Mouse (Mus musculus) cerebellum, adult 8-10 months (tissue): ENCODE measurements around the gene Tifa.
"Not testable (repeated sequence)": the region's sequence is repeated elsewhere in the genome, so short reads cannot be mapped to it uniquely, and the experiment has no call there.

Experiments used
- DNase-seq: peaks from one replicate; pipeline ENCODE4 v3.0.0; 2022

The Tifa gene

DNA sequence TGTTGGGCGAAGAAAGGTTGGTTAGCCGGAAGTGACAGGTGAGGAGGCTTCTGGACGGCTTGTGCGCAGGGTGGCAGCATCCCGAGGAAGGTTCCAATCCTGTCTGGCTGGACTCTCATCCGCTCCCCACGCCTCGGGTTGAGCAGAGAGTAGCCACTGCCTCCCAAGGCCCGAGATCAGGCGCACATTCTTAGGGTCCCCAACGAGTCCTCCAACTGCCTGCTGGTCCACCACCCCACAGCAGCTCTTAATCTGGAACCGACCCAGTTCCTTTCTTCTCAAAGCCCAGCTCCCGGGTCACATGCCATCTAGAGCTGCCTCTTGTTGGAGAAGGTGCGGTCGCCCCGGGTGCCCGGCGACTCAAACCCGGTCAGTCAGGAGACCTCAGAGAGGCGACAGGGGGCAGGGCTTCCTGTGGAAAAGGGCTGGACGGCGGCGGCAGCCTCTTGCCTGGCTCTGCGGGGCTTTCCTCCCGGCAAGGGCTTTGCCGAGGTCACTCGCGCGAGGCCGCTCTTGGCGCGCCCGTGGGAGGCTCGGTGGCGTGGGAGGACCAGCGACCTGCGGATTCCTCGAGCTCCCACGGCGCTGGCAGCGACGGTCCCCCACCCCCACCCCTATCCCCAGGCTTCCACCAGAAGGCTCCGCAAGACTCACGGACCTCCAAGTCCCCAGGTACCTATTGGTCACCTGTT lies at the start of gene Tifa:
Tifa (plus strand) TSS at position 306 of the 692 bp plus-strand sequence.
- DNase-seq: peak; percentile 36

DNA sequence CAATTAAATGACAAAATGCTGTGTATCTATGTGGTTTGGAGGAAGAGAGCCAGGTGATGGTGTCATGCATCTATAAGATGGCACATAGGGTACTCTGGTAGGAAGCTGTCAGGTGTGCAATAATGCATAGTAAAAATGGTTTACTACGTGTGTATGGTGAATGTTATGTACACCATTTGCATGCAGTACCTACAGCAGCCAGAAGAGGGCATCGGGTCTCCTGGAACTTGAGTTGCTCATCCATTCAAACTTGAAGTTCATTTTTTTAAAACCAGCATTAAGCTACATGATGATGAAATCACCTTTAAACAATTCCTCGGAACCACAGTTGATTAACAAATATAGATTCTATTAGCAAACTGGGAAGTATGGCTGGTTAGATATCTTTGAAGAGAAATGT lies 48.1 kb upstream of the Tifa start:
- no peak for DNase-seq

DNA sequence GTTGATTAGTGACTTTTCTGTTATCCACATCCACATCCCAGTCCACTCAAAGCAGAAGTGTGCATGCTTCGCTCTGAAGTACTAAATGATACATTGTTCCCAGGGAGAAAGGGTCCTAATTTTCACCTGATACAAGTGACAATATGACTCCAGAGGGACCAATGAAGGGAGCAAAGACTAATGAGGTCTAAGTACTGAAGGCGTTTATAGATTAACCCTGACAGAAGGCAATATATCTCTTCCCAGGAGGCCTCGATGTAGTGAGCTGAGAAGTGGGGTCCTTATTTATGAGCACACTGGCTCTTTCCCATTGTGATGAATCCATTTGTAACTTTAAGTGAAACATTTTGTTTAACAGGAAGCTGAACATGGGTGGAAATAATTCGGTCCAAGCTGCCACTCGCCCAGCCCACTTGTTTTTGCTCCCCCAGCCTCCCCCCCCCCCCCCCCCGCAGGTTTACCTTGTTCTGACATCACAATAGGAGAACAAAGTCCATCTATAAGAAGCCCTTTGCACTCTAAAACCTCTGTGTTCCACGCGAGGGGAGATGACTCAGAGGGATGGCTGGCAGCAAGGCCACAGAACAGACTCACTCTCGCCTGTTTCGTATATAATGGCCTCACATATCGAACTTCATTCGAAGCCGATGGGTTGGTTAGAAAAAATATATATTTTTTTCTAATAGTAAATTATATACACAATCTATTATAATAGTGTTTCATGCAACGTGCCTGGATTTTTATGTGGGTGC lies 45.8 kb upstream of the Tifa start:
- no peak for DNase-seq

DNA sequence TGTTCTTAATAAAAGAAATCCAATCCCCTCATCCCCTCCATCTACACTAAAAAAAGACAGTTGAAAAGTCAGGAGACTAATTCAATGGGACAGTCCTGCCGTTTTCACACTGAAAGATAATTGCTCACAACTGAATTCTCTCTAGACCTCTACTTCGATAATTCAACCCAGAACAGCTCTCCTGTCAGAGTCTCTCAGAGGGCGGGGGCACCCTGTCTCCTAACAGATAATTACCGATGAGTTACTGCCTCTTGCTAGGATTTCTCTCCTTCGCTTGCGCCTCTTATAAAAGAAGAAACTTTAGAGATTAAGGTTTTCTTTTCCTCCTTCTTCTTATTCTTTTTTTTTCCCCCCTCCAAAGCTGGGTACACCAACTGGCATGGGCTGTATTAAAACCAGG lies 44.1 kb upstream of the Tifa start:
- no peak for DNase-seq

DNA sequence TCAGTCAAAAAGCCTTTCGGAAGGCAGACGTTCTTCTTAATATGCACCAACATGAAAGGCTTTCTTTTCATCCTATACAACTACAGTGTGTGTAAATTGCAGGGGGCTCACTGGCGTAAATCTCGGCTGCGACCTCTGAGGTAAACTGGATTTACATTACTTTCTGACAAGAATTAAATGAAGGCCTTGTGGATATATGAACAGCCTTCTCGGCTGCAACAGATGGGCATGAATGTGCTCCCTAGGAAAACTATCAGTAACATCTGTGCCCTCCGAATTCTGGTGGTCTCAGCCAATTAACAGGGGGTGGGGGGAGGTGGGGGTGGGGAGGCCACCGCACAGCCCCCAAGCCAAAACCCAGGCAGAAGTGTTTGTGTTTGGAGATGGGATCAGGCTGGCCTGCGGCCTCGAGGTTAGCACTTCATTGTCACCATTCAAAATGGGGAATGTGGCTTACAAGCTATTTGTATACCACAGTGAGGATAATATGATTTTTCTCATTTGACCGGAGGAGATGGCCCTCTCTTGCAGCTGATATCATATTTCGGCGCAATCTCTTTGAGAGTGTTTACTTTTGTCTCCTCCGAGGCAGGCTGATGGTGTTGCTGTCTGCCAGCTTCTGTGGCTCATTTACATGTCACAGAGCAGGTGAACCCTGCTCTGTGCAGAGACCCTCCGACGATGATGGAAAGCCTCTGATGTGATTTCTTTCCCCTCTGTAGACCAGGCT lies 43.5 kb upstream of the Tifa start:
- no peak for DNase-seq

DNA sequence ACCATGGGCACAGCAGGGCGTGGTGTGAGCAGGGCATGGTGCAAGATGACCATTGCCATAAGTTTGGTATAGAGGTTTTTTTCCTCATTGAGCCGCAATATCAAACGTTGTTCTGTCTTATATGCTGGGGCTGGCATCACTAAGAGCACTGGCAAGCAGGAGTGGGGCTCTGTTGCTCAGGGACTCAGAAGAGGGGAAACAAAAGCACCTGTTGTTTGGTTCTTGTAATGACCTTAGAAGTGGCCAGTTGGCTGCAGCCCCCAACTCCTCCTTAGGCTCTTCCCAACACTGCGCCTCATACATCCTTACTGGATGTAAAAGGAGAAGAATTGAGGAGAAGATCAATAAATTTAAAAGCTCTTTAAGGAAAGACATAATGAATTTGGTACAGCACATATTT lies 41.0 kb upstream of the Tifa start:
- no peak for DNase-seq

DNA sequence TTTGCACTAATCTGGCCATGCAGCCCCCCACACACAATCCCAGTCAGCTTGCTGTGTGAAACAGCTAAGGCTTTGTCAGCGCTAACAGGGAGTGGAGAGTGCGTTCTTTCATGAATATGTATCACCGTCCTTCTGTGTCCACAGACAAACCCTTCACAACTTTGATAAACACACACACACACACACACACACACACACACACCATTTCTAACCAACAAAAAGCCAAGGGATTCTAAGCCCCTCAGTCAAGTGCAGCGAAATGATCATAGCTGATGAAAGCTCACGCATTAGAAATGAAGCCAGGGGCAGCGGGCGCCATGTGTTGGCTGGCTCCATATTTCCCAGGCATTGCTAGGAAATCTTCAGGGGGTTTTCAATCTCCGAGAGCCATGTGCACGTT lies 40.3 kb upstream of the Tifa start:
- DNase-seq: no peak

DNA sequence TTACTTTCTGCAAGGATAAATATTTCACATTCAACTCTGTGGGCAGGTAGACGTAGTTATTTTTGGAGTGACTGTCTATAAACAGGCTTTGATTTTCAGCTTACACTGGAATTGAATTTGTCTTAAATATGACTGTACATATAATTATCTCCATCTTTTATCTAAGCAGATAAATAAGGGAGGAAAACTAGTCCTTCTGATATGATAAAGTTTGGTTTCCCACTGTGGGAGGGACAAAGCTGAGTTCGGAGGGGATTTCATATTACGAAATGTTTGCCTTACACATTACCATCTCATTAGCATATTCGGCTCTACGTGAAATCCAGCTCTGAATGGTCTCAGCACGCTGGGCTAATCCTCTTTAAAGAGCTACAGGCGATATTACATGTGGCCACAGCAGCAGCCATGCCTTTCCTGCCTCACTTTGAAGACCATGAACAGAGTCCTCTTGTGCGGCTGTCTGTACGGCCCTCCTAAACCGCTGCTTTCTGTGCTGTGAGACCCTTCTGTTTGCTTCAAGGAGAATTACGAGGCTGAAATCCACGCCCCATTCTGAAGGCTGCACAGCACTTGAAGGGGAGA lies 39.5 kb upstream of the Tifa start:
- DNase-seq: no peak

DNA sequence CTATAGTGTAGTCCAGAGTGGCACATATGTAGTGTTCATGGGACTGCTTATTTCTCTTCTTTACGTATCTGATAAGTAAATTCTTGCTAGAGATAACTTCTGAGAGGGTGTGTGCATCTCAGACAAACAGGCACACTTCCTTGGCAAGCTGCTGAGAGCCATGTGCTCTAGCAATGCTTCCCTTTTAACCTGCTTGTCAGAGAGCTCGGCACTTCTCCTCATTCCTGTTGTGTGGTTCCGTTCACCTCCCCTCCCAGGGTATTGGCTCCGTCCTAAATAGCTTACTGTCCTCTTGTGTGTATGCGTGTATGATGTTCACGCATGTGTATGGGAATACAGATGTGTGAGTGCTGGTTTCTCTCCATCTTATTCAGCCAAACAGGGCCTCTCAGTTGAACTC lies 33.1 kb upstream of the Tifa start:
- DNase-seq: no peak

DNA sequence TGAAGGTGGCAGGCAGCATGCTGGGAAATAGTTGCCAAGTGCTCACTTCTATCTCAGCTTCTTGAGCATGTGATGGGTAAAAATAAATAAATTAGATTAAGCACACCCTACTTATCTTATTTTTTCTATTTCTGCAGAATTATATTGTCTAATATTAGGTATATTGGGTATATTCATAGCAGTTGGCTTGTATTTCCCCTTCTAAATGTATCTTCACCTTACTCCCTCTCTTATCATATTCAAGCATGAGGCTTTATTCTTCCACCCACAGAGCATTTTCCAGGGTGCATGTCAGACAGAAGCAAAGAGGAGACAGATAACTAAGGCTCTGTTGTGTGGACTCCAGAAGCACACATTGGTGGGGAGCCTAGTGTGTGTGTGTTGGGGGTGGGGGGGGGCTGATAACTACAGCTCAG lies 31.7 kb upstream of the Tifa start:
- DNase-seq: no peak

DNA sequence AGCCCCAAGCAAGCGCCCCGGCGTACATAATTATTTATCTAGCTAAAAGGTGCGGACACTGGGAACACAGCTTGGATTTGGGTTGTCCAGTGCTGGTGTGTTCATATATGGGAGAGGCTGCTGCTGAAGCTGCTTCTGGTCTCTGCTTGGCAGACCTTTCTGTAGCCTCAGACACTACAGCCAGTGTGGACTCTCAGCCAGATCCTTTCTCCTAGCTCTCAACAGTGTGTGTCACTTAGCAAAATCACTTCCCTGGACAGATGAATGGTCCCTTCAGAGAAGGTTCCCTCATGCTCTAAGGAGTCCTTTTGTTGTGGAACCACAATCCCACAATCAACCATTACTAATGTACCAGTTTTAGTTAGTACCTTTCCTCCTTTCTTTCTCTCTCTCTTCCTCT lies 30.8 kb upstream of the Tifa start:
- DNase-seq: no peak

DNA sequence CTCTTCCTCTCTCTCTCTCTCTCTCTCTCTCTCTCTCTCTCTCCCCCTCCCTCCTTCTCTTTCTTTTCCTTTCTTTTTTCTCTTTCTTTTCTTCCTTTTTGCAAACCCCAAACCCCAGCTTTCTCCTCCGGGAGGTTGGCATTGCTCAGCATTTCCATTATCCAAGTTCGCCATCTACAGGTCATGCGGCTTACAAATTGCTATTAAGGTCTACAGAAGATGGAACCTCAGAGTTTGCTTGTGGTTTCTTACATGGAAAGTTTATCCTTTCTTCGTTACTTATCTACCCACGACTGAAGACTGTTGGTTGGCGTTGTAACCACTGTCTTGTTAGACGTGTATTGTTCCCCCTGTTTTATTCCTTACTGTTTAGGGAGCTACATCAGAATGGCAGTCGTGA lies 30.4 kb upstream of the Tifa start:
- DNase-seq: peak; percentile 6

DNA sequence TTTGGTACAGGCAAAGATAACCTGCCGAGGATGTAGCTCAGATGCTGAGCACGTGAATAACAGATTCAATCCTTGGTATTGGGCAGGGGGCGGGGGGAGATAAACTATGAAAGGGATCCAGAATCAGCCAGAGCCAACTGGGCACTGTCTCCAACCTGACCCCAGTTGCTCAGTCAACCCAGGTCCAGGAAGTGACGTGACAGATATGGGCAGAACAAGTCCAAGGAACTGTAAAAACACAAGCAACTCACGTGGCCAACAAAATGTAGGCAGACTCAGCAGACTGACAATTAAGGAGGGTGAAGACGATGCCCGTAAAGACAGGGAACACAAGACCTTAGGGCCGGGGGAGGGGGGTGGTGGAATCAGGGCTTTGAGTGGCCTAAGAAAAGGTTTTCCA lies 27.2 kb upstream of the Tifa start:
- DNase-seq: no peak

DNA sequence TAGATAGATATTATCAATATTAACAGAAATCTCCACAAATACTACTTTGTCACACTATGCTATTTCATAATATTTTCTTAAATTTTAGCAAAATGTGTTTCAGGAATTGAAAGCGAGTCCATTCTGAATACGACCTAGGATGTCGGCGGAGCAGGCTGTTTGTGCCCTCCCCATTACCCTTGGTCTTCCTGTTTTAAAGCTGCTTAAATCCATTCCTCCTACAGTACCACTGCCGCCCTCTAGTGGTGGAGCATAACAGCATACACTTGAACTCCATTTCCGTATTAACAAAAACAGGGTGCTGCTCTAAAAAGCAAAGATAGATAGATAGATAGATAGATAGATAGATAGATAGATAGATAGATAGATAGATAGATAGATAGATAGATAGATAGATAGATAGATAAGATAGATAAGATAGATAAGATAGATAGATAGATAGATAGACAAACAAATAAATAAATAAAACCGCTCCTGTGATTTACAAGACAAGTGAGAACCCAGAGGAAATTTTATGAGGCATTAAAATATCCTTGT lies 26.5 kb upstream of the Tifa start:
- DNase-seq: peak; percentile 35

DNA sequence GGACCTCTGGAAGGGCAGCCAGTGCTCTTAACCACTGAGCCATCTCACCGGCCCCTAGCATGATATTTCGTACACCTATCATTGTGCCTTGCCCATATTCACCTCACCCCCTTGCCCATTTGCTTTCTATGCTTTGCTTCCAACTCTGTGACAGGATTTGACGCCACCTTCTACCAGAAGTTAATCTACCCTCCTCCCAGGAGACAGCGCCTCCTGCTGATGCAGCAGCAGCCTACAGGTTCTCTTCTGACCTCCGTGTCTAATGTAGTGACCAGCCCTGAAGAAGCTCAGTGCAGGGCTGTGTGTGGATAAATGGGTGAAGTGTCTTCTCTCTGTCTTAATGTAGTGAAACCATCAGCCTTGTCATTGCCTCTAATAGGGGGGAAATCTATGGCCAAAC lies 25.1 kb upstream of the Tifa start:
- no peak for DNase-seq

DNA sequence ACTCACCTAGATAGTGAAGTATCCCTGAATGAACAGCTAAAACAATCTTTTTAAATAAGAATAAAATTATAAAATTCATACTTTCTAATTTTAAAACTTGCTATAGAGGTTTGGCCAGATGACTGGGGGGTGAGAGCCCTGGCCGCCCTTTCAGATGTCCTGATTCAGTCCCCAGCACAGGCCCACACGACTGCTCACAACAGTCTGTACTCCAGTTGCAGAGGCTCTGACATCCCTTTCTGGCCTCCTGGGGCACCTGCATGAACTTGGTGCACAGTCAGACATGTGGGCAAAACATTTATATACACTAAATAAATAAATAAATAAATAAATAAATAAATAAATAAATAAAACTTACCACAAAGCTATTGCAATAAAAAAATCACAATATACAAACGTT lies 23.6 kb upstream of the Tifa start:
- DNase-seq: no peak

DNA sequence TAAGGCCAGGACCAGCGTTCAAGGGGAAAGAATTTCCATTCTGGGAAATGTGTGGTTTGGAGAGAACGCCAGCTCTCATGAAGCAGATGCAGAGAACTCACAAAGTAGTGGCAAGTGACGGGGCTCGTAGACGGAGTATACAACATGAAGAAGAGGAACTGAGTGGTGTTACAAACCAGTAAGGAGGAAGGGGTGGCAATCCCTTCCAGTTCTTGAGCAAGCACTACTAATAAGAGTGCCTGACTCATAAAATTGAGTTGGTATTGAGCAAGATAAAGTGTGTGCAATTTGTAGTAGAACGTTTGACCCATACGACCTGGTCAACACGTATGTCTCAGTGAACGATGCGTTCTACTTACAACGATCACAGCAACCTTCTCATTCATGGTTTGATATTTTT lies 20.5 kb upstream of the Tifa start:
- DNase-seq: no peak

DNA sequence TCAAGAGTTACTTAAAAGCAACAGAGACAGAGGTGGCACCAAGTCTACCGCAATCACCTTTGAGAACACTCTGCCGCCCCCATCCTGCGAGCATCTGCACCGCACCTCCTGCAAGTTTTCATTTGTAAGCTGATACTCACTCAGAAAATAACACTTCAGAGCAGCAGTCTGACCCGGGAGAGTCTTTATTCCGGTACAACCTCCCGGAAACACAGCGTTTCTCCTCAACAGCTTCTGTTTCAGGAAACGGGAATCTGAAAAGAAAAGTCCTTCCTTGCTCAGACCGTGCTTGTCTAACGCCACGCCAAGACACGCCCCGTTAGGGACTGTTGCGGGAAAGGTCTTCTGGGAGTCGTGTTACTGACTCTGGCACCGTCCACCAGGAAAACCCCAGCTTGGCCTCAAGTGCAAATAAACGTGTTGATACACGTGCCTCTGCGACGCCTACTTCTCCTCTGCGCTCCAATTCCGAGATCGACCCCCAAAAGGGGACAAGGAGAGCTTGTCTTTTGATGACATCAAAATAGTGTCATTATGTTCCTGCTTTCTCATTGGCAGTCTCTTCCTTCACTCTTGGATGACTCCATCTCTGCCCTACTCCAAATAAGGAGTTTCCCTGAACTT lies 9.5 kb upstream of the Tifa start, which contains the start of gene Alpk1:
Alpk1 (minus strand) TSS at position 507 of the 624 bp plus-strand sequence.
- no peak for DNase-seq

DNA sequence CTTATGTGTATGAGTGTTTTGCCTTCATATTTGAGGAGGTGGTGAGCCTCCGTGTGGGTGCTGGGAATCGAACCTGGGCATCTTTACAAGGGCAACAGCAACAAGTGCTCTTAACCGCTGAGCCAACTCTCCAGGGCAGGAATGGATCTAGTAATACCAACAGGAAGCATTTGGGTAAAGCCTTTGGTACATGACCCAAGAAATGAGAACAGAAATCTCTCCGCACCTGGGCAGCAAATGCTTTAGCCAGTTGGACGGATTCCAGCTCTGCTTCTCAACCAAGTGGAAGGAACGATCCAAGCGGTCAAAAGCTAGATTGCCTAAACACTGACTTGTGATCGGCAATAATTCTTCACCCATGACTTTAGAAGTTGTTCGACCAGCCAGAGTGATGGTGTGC lies 8.7 kb upstream of the Tifa start:
- no peak for DNase-seq

DNA sequence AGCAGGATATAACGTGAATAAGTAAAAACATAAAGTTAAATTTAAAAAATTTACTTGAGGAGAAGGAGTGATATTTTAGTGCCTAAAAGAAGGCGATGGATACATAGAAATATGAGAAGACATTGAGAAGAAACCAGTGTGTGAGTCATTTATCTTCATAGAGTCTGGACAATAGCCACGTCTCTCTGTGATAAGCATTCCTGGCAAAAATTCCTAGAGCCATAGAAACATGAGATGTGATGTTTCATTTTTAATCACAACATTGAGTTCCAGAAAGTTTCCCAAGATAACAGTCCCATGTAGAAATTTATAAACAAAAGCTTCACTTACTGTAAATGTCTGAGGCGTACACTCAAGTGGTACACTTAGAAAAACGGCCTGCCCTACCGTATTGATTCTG lies 6.7 kb upstream of the Tifa start:
- no peak for DNase-seq

DNA sequence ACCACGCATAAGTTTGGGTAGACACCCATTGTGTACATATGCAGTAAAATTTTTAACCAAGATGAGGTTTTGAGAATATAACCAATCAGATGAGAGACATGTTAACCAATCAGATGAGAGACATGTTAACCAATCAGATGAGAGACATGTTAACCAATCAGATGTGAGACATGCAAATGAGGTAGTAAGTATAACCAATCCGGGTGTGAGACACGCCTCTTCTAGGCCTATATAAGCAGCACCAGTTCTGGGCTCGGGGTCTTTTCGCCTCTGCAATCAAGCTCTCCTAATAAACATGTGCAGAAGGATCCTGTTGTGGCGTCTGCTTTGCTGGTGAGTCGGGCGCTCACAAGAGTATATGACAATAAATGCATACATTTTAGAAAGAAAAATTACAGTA lies 5.9 kb upstream of the Tifa start:
- not testable (repeated sequence) for DNase-seq

DNA sequence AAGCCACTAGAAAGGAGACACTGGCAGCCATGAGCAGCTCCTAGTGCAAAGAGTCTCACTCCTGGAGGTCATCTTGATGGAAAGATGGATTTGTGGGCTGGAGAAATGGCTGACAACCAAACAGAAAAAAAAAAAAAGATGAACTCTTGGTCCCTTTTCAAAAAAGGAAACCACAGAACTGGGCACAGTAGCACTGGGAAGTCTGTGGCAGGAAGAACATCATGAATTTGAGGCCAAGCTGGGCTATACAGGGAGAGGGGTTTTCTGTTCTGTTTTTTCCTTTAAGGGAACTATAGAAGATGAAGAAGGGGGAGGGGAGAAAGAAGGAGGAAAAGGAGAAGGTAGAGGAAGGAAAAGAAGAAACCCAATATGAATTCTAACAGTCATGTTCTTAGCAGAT lies 2.6 kb upstream of the Tifa start:
- no peak for DNase-seq

DNA sequence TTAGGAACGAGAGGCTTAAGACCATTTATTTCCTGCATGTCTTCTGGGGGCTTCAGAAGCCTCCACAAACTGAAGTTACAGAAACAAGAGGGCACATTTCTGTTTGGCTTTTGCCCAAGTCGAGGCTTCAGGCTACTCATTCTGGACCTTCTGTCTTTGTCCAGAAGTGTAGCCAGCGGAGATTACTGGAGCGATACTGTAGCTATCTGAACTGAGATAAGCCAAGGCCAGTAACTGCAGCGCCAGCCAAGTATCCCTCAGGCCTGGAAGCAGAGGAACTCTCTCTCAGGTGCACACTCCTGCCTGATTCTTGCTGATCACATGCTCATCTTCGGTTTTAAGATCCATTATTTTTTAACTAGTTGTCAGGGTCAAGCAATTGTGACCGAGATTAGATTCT lies 1.6 kb upstream of the Tifa start:
- DNase-seq: no peak
